Mouse (Mus musculus): ENCODE data around the gene Rad9a. TPM values are rescaled to one million over a fixed set of nuclear protein-coding genes. Genes with fewer than 3 reads are reported as not detected.

Gene Rad9a
- polyA plus RNA-seq, 1 experiment from 2014 or later, result 20.3 TPM

- no peaks in the 10 kb centered on the region for H3K4me1 ChIP-seq (ENCODE audit: control insufficient read depth, insufficient read depth, low read length)
- H3K4me2 ChIP-seq (ENCODE audit: low read length), result no peak overlapping the region
- H3K4me3 ChIP-seq (replicated peaks; ENCODE audit: low read depth, low read length), result no peak overlapping the region
- H3K27ac ChIP-seq (replicated peaks; ENCODE audit: low read depth, low read length), result no peak overlapping the region
- no peaks in the 10 kb centered on the region for H3K36me3 ChIP-seq (ENCODE audit: control insufficient read depth, insufficient read depth, low read length)
- H3K9ac ChIP-seq (replicated peaks; ENCODE audit: low read length), result no peak overlapping the region
- H3K27me3 ChIP-seq (ENCODE audit: control insufficient read depth, insufficient read depth, low read length), result peaks cover 10% of the 10 kb centered on the region
- 43% methylated on average over 14 of the region's 14 CpGs for WGBS
- peak; percentile 12 for DNase-seq
- no peaks in the 10 kb centered on the region for H3K9me3 ChIP-seq (ENCODE audit: control insufficient read depth, low read length)
- ATAC-seq (ENCODE audit: low FRiP score, low TSS enrichment), result no peak
These were observed 19.7 kb upstream of the Rad9a start for GRCm38 (mm10) chr19:4220957-4221743.

DNA sequence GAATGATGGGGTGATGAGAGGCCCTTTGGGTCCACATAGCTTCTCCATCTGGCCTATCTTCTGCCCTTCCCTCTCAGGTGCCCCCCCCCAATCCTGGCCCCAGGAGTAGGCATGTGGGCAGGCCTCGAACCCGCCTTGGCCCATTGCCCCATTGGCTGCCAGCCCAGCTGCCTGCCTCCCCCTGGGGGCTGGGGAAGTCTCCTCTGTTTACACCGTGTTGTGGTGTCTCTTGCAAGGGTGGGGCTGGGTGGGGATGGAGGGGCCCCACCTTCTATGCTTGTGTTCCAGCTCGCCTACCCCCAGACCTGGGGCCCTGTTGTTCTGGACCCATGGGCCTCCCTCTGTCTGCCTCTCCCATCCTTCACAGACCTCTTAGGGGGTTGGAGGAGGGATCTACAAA, 19.0 kb upstream of the Rad9a start:
- Histone ChIP-seq H3K27me3 (ENCODE audit: control insufficient read depth, insufficient read depth, low read length) (peaks cover 17% of the 10 kb centered on the region), H3K9ac (replicated peaks; ENCODE audit: low read length) (no peak overlapping the region), H3K36me3 (ENCODE audit: control insufficient read depth, insufficient read depth, low read length) (no peaks in the 10 kb centered on the region), H3K27ac (replicated peaks; ENCODE audit: low read depth, low read length) (no peak overlapping the region), H3K9me3 (ENCODE audit: control insufficient read depth, low read length) (no peaks in the 10 kb centered on the region), H3K4me3 (replicated peaks; ENCODE audit: low read depth, low read length) (no peak overlapping the region), H3K4me2 (ENCODE audit: low read length) (no peak overlapping the region), H3K4me1 (ENCODE audit: control insufficient read depth, insufficient read depth, low read length) (no peaks in the 10 kb centered on the region)
- 53% methylated on average over 4 of the region's 4 CpGs for WGBS
- DNase-seq, result no peak
- ATAC-seq (ENCODE audit: low FRiP score, low TSS enrichment), result no peak

DNA sequence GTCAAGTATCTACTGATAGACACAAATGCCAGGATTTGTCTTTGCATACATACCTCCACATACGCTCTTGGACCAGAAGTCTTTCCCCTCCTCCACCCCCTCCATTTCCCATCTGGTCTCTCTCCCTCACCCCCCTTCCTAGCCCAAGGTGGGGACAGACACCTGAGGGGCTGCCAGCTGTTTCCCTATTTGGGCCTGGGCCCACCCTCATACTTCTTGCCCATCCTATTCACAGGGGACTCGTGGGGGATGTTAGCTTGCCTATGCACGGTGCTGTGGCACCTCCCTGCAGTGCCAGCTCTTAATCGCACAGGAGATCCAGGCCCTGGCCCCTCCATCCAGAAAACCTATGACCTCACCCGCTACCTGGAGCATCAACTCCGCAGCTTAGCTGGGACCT, 18.5 kb upstream of the Rad9a start:
- H3K9me3 ChIP-seq (ENCODE audit: control insufficient read depth, low read length), result no peaks in the 10 kb centered on the region
- H3K4me1 ChIP-seq (ENCODE audit: control insufficient read depth, insufficient read depth, low read length), result 0 out of 2 replicates have a peak, but pooled peaks cover 4% of the 10 kb centered on the region
- peaks cover 22% of the 10 kb centered on the region for H3K27me3 ChIP-seq (ENCODE audit: control insufficient read depth, insufficient read depth, low read length)
- H3K4me2 ChIP-seq (ENCODE audit: low read length), result no peak overlapping the region
- H3K36me3 ChIP-seq (ENCODE audit: control insufficient read depth, insufficient read depth, low read length), result no peaks in the 10 kb centered on the region
- DNase-seq (no peak), ATAC-seq (ENCODE audit: low FRiP score, low TSS enrichment) (no peak)
- H3K9ac ChIP-seq (replicated peaks; ENCODE audit: low read length), result no peak overlapping the region
- H3K27ac ChIP-seq (replicated peaks; ENCODE audit: low read depth, low read length), result no peak overlapping the region
- no peak overlapping the region for H3K4me3 ChIP-seq (replicated peaks; ENCODE audit: low read depth, low read length)
- WGBS, result 86% methylated on average over 6 of the region's 6 CpGs

GRCm38 (mm10) chr19:4218784-4219183, 17.3 kb upstream of the Rad9a start:
- H3K36me3 ChIP-seq (ENCODE audit: control insufficient read depth, insufficient read depth, low read length), result no peaks in the 10 kb centered on the region
- H3K4me1 ChIP-seq (ENCODE audit: control insufficient read depth, insufficient read depth, low read length), result 0 out of 2 replicates have a peak, but pooled peaks cover 12% of the 10 kb centered on the region
- no peak overlapping the region for H3K27ac ChIP-seq (replicated peaks; ENCODE audit: low read depth, low read length)
- H3K4me3 ChIP-seq (replicated peaks; ENCODE audit: low read depth, low read length), result no peak overlapping the region
- no peak overlapping the region for H3K4me2 ChIP-seq (ENCODE audit: low read length)
- H3K9ac ChIP-seq (replicated peaks; ENCODE audit: low read length), result no peak overlapping the region
- no peaks in the 10 kb centered on the region for H3K9me3 ChIP-seq (ENCODE audit: control insufficient read depth, low read length)
- WGBS, result 69% methylated on average over 1 of the region's 1 CpGs
- no peak for ATAC-seq (ENCODE audit: low FRiP score, low TSS enrichment)
- no peak for DNase-seq
- peaks cover 29% of the 10 kb centered on the region for H3K27me3 ChIP-seq (ENCODE audit: control insufficient read depth, insufficient read depth, low read length)

DNA sequence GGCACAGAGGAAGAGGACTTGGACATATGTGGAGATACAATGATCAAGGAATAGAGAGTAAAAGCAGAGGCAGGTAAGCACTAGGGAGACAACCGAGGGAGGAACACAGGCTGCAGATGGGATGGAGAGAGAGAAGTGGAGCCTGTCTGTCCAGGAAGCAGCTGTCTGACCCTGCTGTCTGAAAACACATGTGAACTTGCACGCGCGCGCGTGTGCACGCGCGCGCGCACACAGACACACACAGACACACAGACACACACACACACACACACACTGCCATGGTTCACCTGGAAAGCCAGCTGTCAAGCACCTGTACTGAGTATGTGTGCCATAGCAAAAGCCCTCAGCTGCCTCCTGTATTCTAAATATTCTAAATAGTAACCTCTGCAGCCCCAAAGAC, 16.8 kb upstream of the Rad9a start:
- no peaks in the 10 kb centered on the region for H3K9me3 ChIP-seq (ENCODE audit: control insufficient read depth, low read length)
- DNase-seq, result no peak
- no peak overlapping the region for H3K27ac ChIP-seq (replicated peaks; ENCODE audit: low read depth, low read length)
- H3K36me3 ChIP-seq (ENCODE audit: control insufficient read depth, insufficient read depth, low read length), result no peaks in the 10 kb centered on the region
- H3K4me3 ChIP-seq (replicated peaks; ENCODE audit: low read depth, low read length), result no peak overlapping the region
- 89% methylated on average over 11 of the region's 11 CpGs for WGBS
- H3K4me2 ChIP-seq (ENCODE audit: low read length), result no peak overlapping the region
- 0 out of 2 replicates have a peak, but pooled peaks cover 15% of the 10 kb centered on the region for H3K4me1 ChIP-seq (ENCODE audit: control insufficient read depth, insufficient read depth, low read length)
- no peak overlapping the region for H3K9ac ChIP-seq (replicated peaks; ENCODE audit: low read length)
- ATAC-seq (ENCODE audit: low FRiP score, low TSS enrichment), result no peak
- peaks cover 34% of the 10 kb centered on the region for H3K27me3 ChIP-seq (ENCODE audit: control insufficient read depth, insufficient read depth, low read length)

GRCm38 (mm10) chr19:4217855-4218254, 16.4 kb upstream of the Rad9a start:
- Histone ChIP-seq H3K4me1 (ENCODE audit: control insufficient read depth, insufficient read depth, low read length) (0 out of 2 replicates have a peak, but pooled peaks cover 15% of the 10 kb centered on the region), H3K36me3 (ENCODE audit: control insufficient read depth, insufficient read depth, low read length) (no peaks in the 10 kb centered on the region), H3K27me3 (ENCODE audit: control insufficient read depth, insufficient read depth, low read length) (peaks cover 38% of the 10 kb centered on the region), H3K27ac (replicated peaks; ENCODE audit: low read depth, low read length) (no peak overlapping the region), H3K9me3 (ENCODE audit: control insufficient read depth, low read length) (no peaks in the 10 kb centered on the region), H3K4me3 (replicated peaks; ENCODE audit: low read depth, low read length) (no peak overlapping the region), H3K4me2 (ENCODE audit: low read length) (no peak overlapping the region), H3K9ac (replicated peaks; ENCODE audit: low read length) (no peak overlapping the region)
- no peak for DNase-seq
- 43% methylated on average over 3 of the region's 3 CpGs for WGBS
- no peak for ATAC-seq (ENCODE audit: low FRiP score, low TSS enrichment)

DNA sequence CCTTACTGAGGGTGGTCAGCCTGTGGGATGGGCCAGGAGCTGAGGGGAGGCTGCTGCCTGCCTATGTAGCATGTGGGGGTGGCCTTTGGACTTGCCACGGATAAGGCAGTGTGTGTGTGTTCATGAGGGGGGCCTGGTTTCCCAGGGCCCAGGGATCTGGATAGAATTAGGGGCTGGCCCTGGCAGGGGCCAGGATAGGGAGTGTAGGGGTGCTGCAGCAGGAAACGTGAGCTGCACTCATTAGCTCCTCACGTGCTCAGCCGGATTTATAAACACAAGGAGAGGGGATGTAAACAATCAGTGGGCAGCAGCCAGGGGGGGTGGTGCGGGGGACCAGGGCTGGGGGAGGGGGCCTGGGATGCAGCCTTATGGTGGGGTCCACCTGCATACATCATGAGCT, 15.7 kb upstream of the Rad9a start:
- whole genome bisulfite sequencing, result 15% methylated on average over 5 of the region's 5 CpGs
- H3K4me2 ChIP-seq (ENCODE audit: low read length), result no peak overlapping the region
- no peaks in the 10 kb centered on the region for H3K9me3 ChIP-seq (ENCODE audit: control insufficient read depth, low read length)
- no peak overlapping the region for H3K4me3 ChIP-seq (replicated peaks; ENCODE audit: low read depth, low read length)
- H3K27ac ChIP-seq (replicated peaks; ENCODE audit: low read depth, low read length), result no peak overlapping the region
- peaks cover 40% of the 10 kb centered on the region for H3K27me3 ChIP-seq (ENCODE audit: control insufficient read depth, insufficient read depth, low read length)
- no peak overlapping the region for H3K9ac ChIP-seq (replicated peaks; ENCODE audit: low read length)
- DNase-seq (no peak), ATAC-seq (ENCODE audit: low FRiP score, low TSS enrichment) (no peak)
- H3K36me3 ChIP-seq (ENCODE audit: control insufficient read depth, insufficient read depth, low read length), result no peaks in the 10 kb centered on the region
- 0 out of 2 replicates have a peak, but pooled peaks cover 15% of the 10 kb centered on the region for H3K4me1 ChIP-seq (ENCODE audit: control insufficient read depth, insufficient read depth, low read length)

DNA sequence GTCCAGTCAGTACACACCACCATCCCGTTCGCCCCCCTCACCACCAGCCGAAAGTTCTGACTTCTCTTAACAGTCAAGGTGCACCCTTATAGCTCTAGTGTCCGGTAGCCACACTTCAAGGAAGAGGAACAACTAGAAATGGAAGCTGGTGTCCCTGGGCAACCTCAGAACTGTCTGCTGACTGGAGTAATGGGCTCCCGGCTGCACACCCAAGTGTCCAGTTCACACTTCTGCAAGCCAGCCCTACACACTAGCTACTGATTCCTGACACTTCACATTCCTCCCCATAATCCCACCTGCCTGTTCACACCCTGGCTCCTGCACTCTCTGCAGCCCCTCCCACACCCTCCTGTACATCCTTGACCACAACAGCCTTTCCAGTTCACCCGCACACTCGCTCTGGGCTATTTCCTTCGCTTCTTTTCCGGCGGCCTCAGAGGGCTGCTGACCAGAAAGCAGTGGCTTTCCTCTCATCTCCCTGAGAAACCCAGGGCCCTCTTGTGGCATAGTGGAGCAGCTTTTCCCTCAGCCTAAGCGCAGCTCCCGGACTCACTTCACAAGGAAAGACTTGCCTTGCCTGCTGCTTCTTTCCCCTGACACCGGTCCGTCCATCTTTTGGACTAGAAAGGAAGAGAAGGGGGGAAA, 14.7 kb upstream of the Rad9a start:
- Histone ChIP-seq H3K4me3 (replicated peaks; ENCODE audit: low read depth, low read length) (no peak overlapping the region), H3K9ac (replicated peaks; ENCODE audit: low read length) (no peak overlapping the region), H3K4me1 (ENCODE audit: control insufficient read depth, insufficient read depth, low read length) (0 out of 2 replicates have a peak, but pooled peaks cover 15% of the 10 kb centered on the region), H3K9me3 (ENCODE audit: control insufficient read depth, low read length) (no peaks in the 10 kb centered on the region), H3K27ac (replicated peaks; ENCODE audit: low read depth, low read length) (no peak overlapping the region), H3K36me3 (ENCODE audit: control insufficient read depth, insufficient read depth, low read length) (no peaks in the 10 kb centered on the region), H3K27me3 (ENCODE audit: control insufficient read depth, insufficient read depth, low read length) (peaks cover 44% of the 10 kb centered on the region), H3K4me2 (ENCODE audit: low read length) (0 out of 2 replicates have a peak overlapping the region, but pooled peaks have one; percentile 3)
- WGBS, result 22% methylated on average over 14 of the region's 14 CpGs
- ATAC-seq (ENCODE audit: low FRiP score, low TSS enrichment) (no peak), DNase-seq (peak; percentile 72)

Measured in midbrain, embryonic 14.5 days (tissue).